In genomic region chr3:67070575-67071488, GRCm38 (mm10) we compare ENCODE assay signal across 24 mouse cellular contexts.
DNase-seq lines count a peak whose midpoint lies in the region; ATAC-seq and TF ChIP-seq lines count a peak whose summit lies in the region.
"Had no signal": no experiment of that assay in that cellular context is flagged by ENCODE, and none has a peak within 500 bp of the region (broad histone marks: within the 10 kb centered on the region; RNA-seq: fewer than 3 reads in every experiment).

No protein-coding gene starts in this region.

- H3K9me3 ChIP-seq in forebrain, embryonic 14.5 days (replicated peaks; ENCODE audit: control insufficient read depth, low read length), result no peaks in the 10 kb centered on the region
- H3K9me3 ChIP-seq in forebrain, postnatal 0 days (ENCODE audit: low read length), result no peaks in the 10 kb centered on the region
- H3K9me3 ChIP-seq in limb, embryonic 13.5 days, result no peaks in the 10 kb centered on the region
- H3K9me3 ChIP-seq in midbrain, embryonic 14.5 days (ENCODE audit: control insufficient read depth, low read length), result no peaks in the 10 kb centered on the region
- H3K9me3 ChIP-seq in heart, embryonic 10.5 days, result no peaks in the 10 kb centered on the region
- H3K9me3 ChIP-seq: embryonic facial prominence, embryonic 15.5 days; G1E; heart, embryonic 15.5 days; hindbrain, embryonic 13.5 days had no signal

- DNase-seq in embryo, embryonic 10 days (ENCODE audit: low spot score), result peak; percentile 7
- no peak for DNase-seq in embryo, embryonic 11 days
- DNase-seq in forebrain, embryonic 14.5 days (ENCODE audit: low spot score), result peak; percentile 49
- DNase-seq in forebrain, postnatal 0 days, result no peak
- peak; percentile 77 for DNase-seq in forelimb bud, embryonic 11.5 days (ENCODE audit: low read depth, low spot score)
- no peak for DNase-seq in midbrain, embryonic 14.5 days
- DNase-seq in heart, embryonic 10.5 days (ENCODE audit: low spot score), result no peak
- DNase-seq: adrenal gland, postnatal 10 days; B cell, adult 2 months; cerebellum, adult 18-20 months; cerebellum, adult 9-11 months; cerebellum, postnatal 36 days; heart, adult 18-20 months; heart, postnatal 14 days; kidney, adult 9 months had no signal

- no peak overlapping the region for H3K27ac ChIP-seq in forebrain, embryonic 14.5 days (ENCODE audit: low read depth, low read length)
- H3K27ac ChIP-seq in forebrain, postnatal 0 days (ENCODE audit: low read depth, low read length), result no peak overlapping the region
- no peak overlapping the region for H3K27ac ChIP-seq in limb, embryonic 13.5 days
- no peak overlapping the region for H3K27ac ChIP-seq in midbrain, embryonic 14.5 days (replicated peaks; ENCODE audit: low read depth, low read length)
- H3K27ac ChIP-seq in heart, embryonic 10.5 days, result no peak overlapping the region
- H3K27ac ChIP-seq: embryonic facial prominence, embryonic 15.5 days; heart, embryonic 15.5 days; hindbrain, embryonic 13.5 days had no signal

- WGBS in forebrain, embryonic 14.5 days, result 59% methylated on average over 11 of the region's 11 CpGs
- WGBS in forebrain, postnatal 0 days, result 53% methylated on average over 11 of the region's 11 CpGs
- 13% methylated on average over 11 of the region's 11 CpGs for WGBS in limb, embryonic 13.5 days
- WGBS in midbrain, embryonic 14.5 days, result 77% methylated on average over 11 of the region's 11 CpGs
- WGBS in heart, embryonic 10.5 days, result 88% methylated on average over 11 of the region's 11 CpGs

- no peak for TF ChIP-seq CTCF in forebrain, postnatal 0 days (IDR thresholded peaks at IDR 0.05; ENCODE audit: low read depth)

- peak; percentile 72 for ATAC-seq in forebrain, embryonic 14.5 days
- ATAC-seq in forebrain, postnatal 0 days, result no peak
- ATAC-seq in limb, embryonic 13.5 days (ENCODE audit: low FRiP score, low read depth), result peak; percentile 75
- ATAC-seq in midbrain, embryonic 14.5 days (ENCODE audit: low FRiP score, low TSS enrichment), result no peak
- ATAC-seq: CD4-positive, CD25-positive, alpha-beta regulatory T cell, adult 4 months; intestine, embryonic 16.5 days had no signal

- H3K4me2 ChIP-seq in forebrain, embryonic 14.5 days (ENCODE audit: low read length), result no peak overlapping the region
- H3K4me2 ChIP-seq in forebrain, postnatal 0 days (ENCODE audit: low read depth), result no peak overlapping the region
- H3K4me2 ChIP-seq in limb, embryonic 13.5 days (replicated peaks), result no peak overlapping the region
- H3K4me2 ChIP-seq in midbrain, embryonic 14.5 days (ENCODE audit: low read length), result no peak overlapping the region
- H3K4me2 ChIP-seq: embryonic facial prominence, embryonic 15.5 days; heart, embryonic 11.5 days; heart, embryonic 15.5 days; hindbrain, embryonic 13.5 days had no signal

- no peak overlapping the region for H3K4me3 ChIP-seq in forebrain, embryonic 14.5 days (ENCODE audit: low read depth, low read length)
- no peak overlapping the region for H3K4me3 ChIP-seq in forebrain, postnatal 0 days (ENCODE audit: low read depth, low read length)
- H3K4me3 ChIP-seq in limb, embryonic 13.5 days, result no peak overlapping the region
- no peak overlapping the region for H3K4me3 ChIP-seq in midbrain, embryonic 14.5 days (replicated peaks; ENCODE audit: low read depth, low read length)
- H3K4me3 ChIP-seq in heart, embryonic 10.5 days, result no peak overlapping the region
- H3K4me3 ChIP-seq: embryonic facial prominence, embryonic 15.5 days; erythroblast, embryonic 14.5 days; heart, embryonic 15.5 days; hindbrain, embryonic 13.5 days had no signal

- H3K9ac ChIP-seq in forebrain, embryonic 14.5 days (ENCODE audit: low read length), result no peak overlapping the region
- no peak overlapping the region for H3K9ac ChIP-seq in forebrain, postnatal 0 days
- no peak overlapping the region for H3K9ac ChIP-seq in limb, embryonic 13.5 days
- H3K9ac ChIP-seq in midbrain, embryonic 14.5 days (replicated peaks; ENCODE audit: low read length), result no peak overlapping the region
- H3K9ac ChIP-seq: embryonic facial prominence, embryonic 15.5 days; heart, embryonic 15.5 days; hindbrain, embryonic 13.5 days had no signal

- H3K36me3 ChIP-seq in forebrain, embryonic 14.5 days (ENCODE audit: control insufficient read depth, insufficient read depth, low read length), result no peaks in the 10 kb centered on the region
- no peaks in the 10 kb centered on the region for H3K36me3 ChIP-seq in forebrain, postnatal 0 days (ENCODE audit: insufficient read depth)
- no peaks in the 10 kb centered on the region for H3K36me3 ChIP-seq in limb, embryonic 13.5 days
- H3K36me3 ChIP-seq in midbrain, embryonic 14.5 days (ENCODE audit: control insufficient read depth, insufficient read depth, low read length), result no peaks in the 10 kb centered on the region
- H3K36me3 ChIP-seq in heart, embryonic 10.5 days, result 0 out of 2 replicates have a peak, but pooled peaks cover 4% of the 10 kb centered on the region
- H3K36me3 ChIP-seq: embryonic facial prominence, embryonic 15.5 days; heart, embryonic 15.5 days; hindbrain, embryonic 13.5 days had no signal

- H3K4me1 ChIP-seq in forebrain, embryonic 14.5 days (ENCODE audit: control insufficient read depth, insufficient read depth, low read length), result no peaks in the 10 kb centered on the region
- H3K4me1 ChIP-seq in forebrain, postnatal 0 days (ENCODE audit: insufficient read depth), result no peaks in the 10 kb centered on the region
- peaks cover 8% of the 10 kb centered on the region; the same call in 1 of the 2 replicates for H3K4me1 ChIP-seq in limb, embryonic 13.5 days
- H3K4me1 ChIP-seq in midbrain, embryonic 14.5 days (ENCODE audit: control insufficient read depth, insufficient read depth, low read length), result no peaks in the 10 kb centered on the region
- no peaks in the 10 kb centered on the region for H3K4me1 ChIP-seq in heart, embryonic 10.5 days
- H3K4me1 ChIP-seq: embryonic facial prominence, embryonic 15.5 days; heart, embryonic 15.5 days; hindbrain, embryonic 13.5 days had no signal

- H3K27me3 ChIP-seq in forebrain, embryonic 14.5 days (replicated peaks; ENCODE audit: control insufficient read depth, insufficient read depth, low read length), result no peaks in the 10 kb centered on the region
- no peaks in the 10 kb centered on the region for H3K27me3 ChIP-seq in forebrain, postnatal 0 days (ENCODE audit: insufficient read depth, low read length)
- H3K27me3 ChIP-seq in limb, embryonic 13.5 days, result peaks cover 14% of the 10 kb centered on the region
- no peaks in the 10 kb centered on the region for H3K27me3 ChIP-seq in midbrain, embryonic 14.5 days (ENCODE audit: control insufficient read depth, insufficient read depth, low read length)
- no peaks in the 10 kb centered on the region for H3K27me3 ChIP-seq in heart, embryonic 10.5 days (ENCODE audit: insufficient read depth, poor library complexity, severe bottlenecking)
- H3K27me3 ChIP-seq: embryonic facial prominence, embryonic 15.5 days; heart, embryonic 15.5 days; hindbrain, embryonic 13.5 days had no signal

Comparison
In these comparisons a context has a peak if more than half of its experiments do, and no peak if none do; other contexts are left out.
1. DNase-seq: peak in embryo, embryonic 10 days (single experiment), forebrain, embryonic 14.5 days (single experiment) and forelimb bud, embryonic 11.5 days (single experiment); none in embryo, embryonic 11 days (single experiment), forebrain, postnatal 0 days (single experiment), midbrain, embryonic 14.5 days (single experiment) and heart, embryonic 10.5 days (single experiment).
2. ATAC-seq: peak in forebrain, embryonic 14.5 days (single experiment) and limb, embryonic 13.5 days (single experiment); none in forebrain, postnatal 0 days (single experiment) and midbrain, embryonic 14.5 days (single experiment).